10 mouse cellular contexts compared by ENCODE assay signal in the genomic region with DNA sequence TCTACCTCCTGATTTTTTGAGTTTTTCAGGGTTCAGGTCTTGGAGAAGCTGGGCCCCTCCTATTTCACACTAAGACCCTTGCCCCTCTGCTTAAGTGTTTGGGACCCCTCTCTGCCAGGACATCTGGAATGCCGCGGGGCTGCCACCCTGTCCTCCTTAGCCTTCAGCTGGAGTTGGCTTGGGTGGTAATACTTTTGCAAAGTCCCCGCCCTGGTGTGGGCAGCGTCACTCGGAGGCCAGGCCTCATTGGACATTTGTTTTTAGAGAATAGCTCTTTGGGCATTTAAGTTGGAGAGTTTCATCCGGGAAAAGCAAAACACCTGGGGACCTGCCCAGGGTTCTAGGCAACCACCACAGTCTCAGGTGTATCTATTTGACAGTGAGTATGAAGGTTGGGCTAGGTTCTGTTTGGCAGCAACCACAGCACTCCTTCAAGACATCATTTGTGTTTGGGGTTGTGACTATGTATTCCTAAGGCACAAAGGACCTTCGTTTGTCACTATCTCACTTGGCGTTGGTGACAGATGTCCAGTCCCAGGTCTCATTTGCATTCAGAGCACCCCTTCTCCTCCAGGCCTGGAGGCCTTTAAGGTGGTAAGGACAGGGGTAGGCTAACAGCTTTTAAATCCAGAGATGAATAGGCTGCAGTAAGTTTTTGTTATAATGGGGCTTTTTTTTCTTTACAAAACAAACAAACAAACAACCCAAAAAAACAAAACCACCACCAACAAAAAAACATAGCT. TPM values are rescaled to one million over a fixed set of nuclear protein-coding genes. Genes with fewer than 3 reads are reported as not detected.
DNase-seq lines count a peak whose midpoint lies in the region; ATAC-seq and TF ChIP-seq lines count a peak whose summit lies in the region.
"Had no signal": no experiment of that assay in that cellular context is flagged by ENCODE, and none has a peak within 500 bp of the region (broad histone marks: within the 10 kb centered on the region; RNA-seq: fewer than 3 reads in every experiment).

No protein-coding gene starts in this region.

- H3K9ac ChIP-seq in lung, embryonic 16.5 days (ENCODE audit: low read length): no peak overlapping the region
- H3K9ac ChIP-seq in intestine, postnatal 0 days (ENCODE audit: low read depth, low read length): no peak overlapping the region
- no peak overlapping the region for H3K9ac ChIP-seq in stomach, embryonic 15.5 days

- ATAC-seq in lung, embryonic 16.5 days (ENCODE audit: low read depth): no peak
- ATAC-seq in intestine, postnatal 0 days: no peak
- no peak for ATAC-seq in stomach, embryonic 15.5 days (ENCODE audit: insufficient read depth, low FRiP score, low read depth)

- peak overlapping the region; percentile 98 for H3K4me3 ChIP-seq in gastrocnemius, adult 2 months
- no peak overlapping the region for H3K4me3 ChIP-seq in lung, embryonic 16.5 days (ENCODE audit: low read length)
- no peak overlapping the region for H3K4me3 ChIP-seq in intestine, postnatal 0 days (ENCODE audit: low read depth, low read length)
- H3K4me3 ChIP-seq in stomach, embryonic 15.5 days (replicated peaks): peak overlapping the region; percentile 72
- H3K4me3 ChIP-seq: myocyte had no signal

- peaks cover 40% of the 10 kb centered on the region for H3K4me1 ChIP-seq in lung, embryonic 16.5 days (replicated peaks; ENCODE audit: control insufficient read depth, insufficient read depth, low read length)
- H3K4me1 ChIP-seq in intestine, postnatal 0 days (replicated peaks; ENCODE audit: control insufficient read depth, insufficient read depth, low read length): no peaks in the 10 kb centered on the region
- peaks cover 55% of the 10 kb centered on the region for H3K4me1 ChIP-seq in stomach, embryonic 15.5 days

- intact Hi-C loops in gastrocnemius, adult 2 months (cut with DNase I): loop anchor here (5.0 kb wide), 1 partner anchor 85 kb away; no protein-coding TSS in a partner anchor
- intact Hi-C loops in gastrocnemius, postnatal 36 days (cut with DNase I): loop anchor here (5.0 kb wide), 1 partner anchor 90 kb away; no protein-coding TSS in a partner anchor

- DNase-seq in gastrocnemius, adult 2 months: no peak
- DNase-seq in gastrocnemius, postnatal 10 days: no peak
- no peak for DNase-seq in lung, postnatal 25 days (ENCODE audit: low spot score)
- no peak for DNase-seq in gastrocnemius, postnatal 36 days
- DNase-seq in T-cell, adult 2 months (ENCODE audit: low spot score): no peak
- DNase-seq: cerebellum, adult 18-20 months had no signal

- TF ChIP-seq CTCF in gastrocnemius, adult 2 months (IDR thresholded peaks at IDR 0.05): no peak
- TF ChIP-seq CTCF in intestine, postnatal 0 days (IDR thresholded peaks at IDR 0.05; ENCODE audit: low read depth): no peak

- H3K27ac ChIP-seq in gastrocnemius, adult 2 months: peak overlapping the region; percentile 92
- no peak overlapping the region for H3K27ac ChIP-seq in lung, embryonic 16.5 days (ENCODE audit: low read length)
- no peak overlapping the region; the same call in 1 of the 2 replicates for H3K27ac ChIP-seq in intestine, postnatal 0 days (ENCODE audit: low read depth, low read length)
- no peak overlapping the region for H3K27ac ChIP-seq in stomach, embryonic 15.5 days

- WGBS in lung, embryonic 16.5 days: 73% methylated on average over 8 of the region's 8 CpGs
- 73% methylated on average over 8 of the region's 8 CpGs for WGBS in intestine, postnatal 0 days
- 67% methylated on average over 8 of the region's 8 CpGs for WGBS in stomach, embryonic 15.5 days

- peak overlapping the region; percentile 16; the same call in 1 of the 2 replicates for H3K4me2 ChIP-seq in lung, embryonic 16.5 days (ENCODE audit: low read depth, low read length)
- H3K4me2 ChIP-seq in intestine, postnatal 0 days (replicated peaks; ENCODE audit: low read depth): peak overlapping the region; percentile 18
- peak overlapping the region; percentile 94 for H3K4me2 ChIP-seq in stomach, embryonic 15.5 days

- peaks cover 22% of the 10 kb centered on the region for H3K27me3 ChIP-seq in lung, embryonic 16.5 days (ENCODE audit: control insufficient read depth, insufficient read depth, low read depth, low read length)
- peaks cover 39% of the 10 kb centered on the region for H3K27me3 ChIP-seq in intestine, postnatal 0 days (replicated peaks; ENCODE audit: control insufficient read depth, insufficient read depth, low read length)
- H3K27me3 ChIP-seq in stomach, embryonic 15.5 days (replicated peaks): peaks cover 34% of the 10 kb centered on the region

- H3K36me3 ChIP-seq in lung, embryonic 16.5 days (ENCODE audit: control insufficient read depth, insufficient read depth, low read length): no peaks in the 10 kb centered on the region; the same call in 1 of the 2 replicates
- H3K36me3 ChIP-seq in intestine, postnatal 0 days (ENCODE audit: control insufficient read depth, insufficient read depth): no peaks in the 10 kb centered on the region
- 0 out of 2 replicates have a peak, but pooled peaks cover 4% of the 10 kb centered on the region for H3K36me3 ChIP-seq in stomach, embryonic 15.5 days

- H3K9me3 ChIP-seq in lung, embryonic 16.5 days (ENCODE audit: control insufficient read depth, low read length): no peaks in the 10 kb centered on the region
- no peaks in the 10 kb centered on the region for H3K9me3 ChIP-seq in intestine, postnatal 0 days (ENCODE audit: control insufficient read depth)
- no peaks in the 10 kb centered on the region for H3K9me3 ChIP-seq in stomach, embryonic 15.5 days

RNA-seq across cellular contexts. Expression of a gene that starts 5.1 kb away (rescaled TPM):
- total RNA-seq in gastrocnemius, adult 2 months (2021): 10 to 100 TPM; 43.9 to 85.9 TPM
- 10 to 100 TPM; 19.6 to 30.4 TPM for total RNA-seq in gastrocnemius, postnatal 10 days (2021)
- 6.8 and 7.8 TPM in 2 replicates for polyA plus RNA-seq in lung, embryonic 16.5 days (2015; fragmentation: Nextera tagmentation; extraction: Ambion mirVana)
- 2.8 and 3.1 TPM in 2 replicates for polyA plus RNA-seq in intestine, postnatal 0 days (2015; fragmentation: Nextera tagmentation; extraction: Ambion mirVana)
- polyA plus RNA-seq in stomach, embryonic 15.5 days (2015; fragmentation: Nextera tagmentation; extraction: Ambion mirVana): 11.9 and 12.0 TPM in 2 replicates
- 10 to 100 TPM; 54.9 to 67.2 TPM for total RNA-seq in gastrocnemius, postnatal 36 days (2021)

Comparison
In these comparisons a context has a peak if more than half of its experiments do, and no peak if none do; other contexts are left out.
1. H3K4me3 ChIP-seq: peak in gastrocnemius, adult 2 months (single experiment) and stomach, embryonic 15.5 days (single experiment); none in lung, embryonic 16.5 days (single experiment) and intestine, postnatal 0 days (single experiment).
2. H3K4me2 ChIP-seq: peak in every context shown above with its lines; median percentile 94 in stomach, embryonic 15.5 days; 18 in intestine, postnatal 0 days; 16 in lung, embryonic 16.5 days.